Mouse (Mus musculus): Measurements from ENCODE around the gene 4932438A13Rik. TPM values are rescaled to one million over a fixed set of nuclear protein-coding genes. Genes with fewer than 3 reads are reported as not detected.

The 4932438A13Rik gene
- polyA plus RNA-seq, 1 experiment from 2014 or later = 58.7 TPM

DNA sequence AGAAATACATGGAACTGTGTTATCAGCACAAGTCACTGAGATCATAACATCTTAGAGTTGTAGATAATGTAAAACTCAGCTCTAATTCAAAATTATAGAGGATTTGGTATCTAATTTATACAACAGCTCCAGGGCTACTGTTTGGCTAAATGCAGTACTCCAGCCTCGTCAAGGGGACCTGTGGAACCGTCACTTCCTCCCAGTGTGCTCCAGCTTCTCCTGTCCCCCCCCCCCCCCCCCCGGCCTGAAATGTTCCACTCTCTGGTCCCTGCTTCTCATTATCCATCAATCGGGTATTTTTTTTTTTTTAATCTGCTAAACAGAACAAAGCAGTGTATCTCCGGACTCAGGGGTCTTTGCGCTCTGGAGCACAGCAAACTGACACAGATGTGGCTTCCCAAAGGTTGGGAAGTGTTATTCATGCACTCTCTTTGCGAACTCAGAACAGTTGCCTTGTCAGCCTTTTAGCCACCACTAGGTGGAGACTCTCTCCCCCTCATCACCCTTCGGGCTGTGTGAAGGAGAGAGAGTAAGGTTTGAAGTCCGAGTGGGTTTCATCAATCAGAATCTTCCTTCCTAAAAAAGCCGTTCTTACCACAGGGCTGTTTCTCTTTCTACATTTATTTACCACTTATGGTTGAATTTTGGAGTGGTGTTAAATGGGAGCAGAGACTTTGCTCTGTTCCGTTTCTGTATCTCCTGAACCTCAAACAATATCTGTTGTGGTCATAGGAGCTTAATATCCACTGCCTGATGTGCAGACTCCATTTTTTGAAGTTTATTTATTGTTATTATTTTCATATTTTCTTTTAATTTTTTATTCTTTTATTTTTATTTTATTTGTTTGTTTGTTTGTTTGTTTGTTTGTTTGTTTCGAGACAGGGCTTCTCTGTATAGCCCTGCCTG, 22.0 kb upstream of the 4932438A13Rik start:
- Histone ChIP-seq H3K4me1 (peaks cover 3% of the 10 kb centered on the region), H3K27ac (no peak overlapping the region), H3K4me3 (no peak overlapping the region), H3K4me2 (replicated peaks) (peak overlapping the region; percentile 38), H3K9me3 (no peaks in the 10 kb centered on the region), H3K36me3 (no peaks in the 10 kb centered on the region), H3K27me3 (0 out of 2 replicates have a peak, but pooled peaks cover 3% of the 10 kb centered on the region), H3K9ac (no peak overlapping the region)
- WGBS = 24% methylated on average over 11 of the region's 12 CpGs
- peak; percentile 77; the same call in 1 of the 2 replicates for ATAC-seq (ENCODE audit: low FRiP score, low read depth)

DNA sequence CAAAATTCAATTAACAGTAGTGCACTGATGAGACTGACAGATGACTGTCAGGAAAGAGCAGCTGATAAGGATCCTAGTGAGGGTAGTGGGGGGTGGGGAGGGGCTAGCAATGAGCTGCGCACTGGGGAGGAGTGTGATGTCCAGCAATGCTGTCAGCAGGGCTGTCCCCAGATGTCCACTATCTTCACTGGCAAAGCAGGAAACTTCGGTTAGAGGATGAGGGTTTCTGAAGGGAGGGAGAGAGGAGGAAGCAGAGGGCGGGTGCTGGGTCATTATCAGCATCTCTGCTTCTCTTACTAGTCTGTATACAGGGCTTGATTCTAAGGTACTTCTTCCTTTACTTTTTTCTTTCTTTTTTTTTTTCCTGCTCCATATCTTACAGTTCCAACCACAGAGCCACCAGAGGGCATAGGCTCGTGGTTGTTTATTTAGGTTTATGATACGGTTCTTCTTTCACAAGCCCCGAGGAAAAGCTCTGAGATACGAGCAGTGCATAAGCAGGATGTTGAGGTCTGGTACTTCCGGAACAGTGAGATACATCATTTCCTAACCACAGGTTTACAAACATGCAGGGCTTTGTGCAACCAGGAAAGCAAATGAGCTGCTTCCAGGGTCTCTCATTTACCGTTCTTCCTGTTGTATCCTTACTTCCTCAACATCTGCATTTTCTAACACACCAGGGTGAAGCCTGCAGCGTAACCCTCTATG, 9.0 kb upstream of the 4932438A13Rik start:
- Histone ChIP-seq H3K4me3 (no peak overlapping the region), H3K4me1 (no peaks in the 10 kb centered on the region), H3K4me2 (replicated peaks) (peak overlapping the region; percentile 9), H3K36me3 (no peaks in the 10 kb centered on the region), H3K27me3 (no peaks in the 10 kb centered on the region), H3K27ac (no peak overlapping the region), H3K9ac (no peak overlapping the region), H3K9me3 (no peaks in the 10 kb centered on the region)
- ATAC-seq (ENCODE audit: low FRiP score, low read depth) = no peak
- 56% methylated on average over 10 of the region's 10 CpGs for WGBS

DNA sequence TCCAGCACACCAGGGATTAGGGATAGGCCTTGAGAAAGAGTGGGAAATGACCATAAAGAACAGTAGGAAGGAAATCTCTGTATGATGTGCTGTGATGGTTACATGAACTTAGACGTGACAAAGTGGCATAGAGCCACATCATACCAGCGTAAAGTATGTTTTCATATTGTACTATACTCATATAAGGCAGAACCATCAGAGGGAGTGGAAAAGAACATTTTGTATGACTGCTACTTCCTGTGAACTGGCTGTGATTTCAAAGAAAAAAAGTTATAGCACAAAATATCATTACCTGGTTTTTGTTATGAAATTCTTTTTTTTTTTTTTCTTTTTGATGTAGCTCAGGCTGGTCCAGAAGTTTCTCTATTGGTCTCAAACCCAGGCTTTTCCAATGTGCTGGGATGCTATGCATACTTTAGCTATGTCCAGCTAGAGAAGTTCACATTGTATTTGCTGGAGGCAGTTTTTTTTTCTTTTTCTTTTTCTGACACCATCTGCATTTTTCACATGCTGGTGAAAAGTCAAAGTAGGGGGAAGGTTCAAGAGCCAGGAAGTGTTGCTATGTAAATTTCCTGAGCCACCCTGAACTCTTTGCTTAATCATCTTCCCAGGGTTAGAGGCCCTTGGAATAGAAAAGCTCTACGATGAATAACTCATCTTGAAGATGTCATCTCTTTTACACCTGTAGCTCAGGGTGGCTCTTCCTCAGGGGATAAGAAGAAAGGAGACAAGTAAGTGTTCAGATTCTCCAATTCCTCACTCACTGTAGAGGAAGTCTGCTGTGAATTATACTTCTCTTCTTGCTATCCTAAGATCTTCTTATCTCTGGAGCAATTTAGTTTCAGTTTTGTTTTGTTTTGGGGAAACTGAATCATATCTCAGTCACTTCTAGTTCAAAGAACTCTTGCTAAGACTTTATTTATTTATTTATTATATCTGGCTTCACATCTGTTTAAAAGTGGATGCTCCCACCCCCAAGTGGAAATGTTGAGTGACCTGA, 1.2 kb upstream of the 4932438A13Rik start:
- Histone ChIP-seq H3K4me3 (peak overlapping the region; percentile 83; the same call in 1 of the 2 replicates), H3K9me3 (no peaks in the 10 kb centered on the region), H3K27ac (no peak overlapping the region), H3K36me3 (peaks cover 16% of the 10 kb centered on the region), H3K9ac (no peak overlapping the region), H3K4me2 (replicated peaks) (no peak overlapping the region; the same call in 1 of the 2 replicates), H3K4me1 (peaks cover 5% of the 10 kb centered on the region), H3K27me3 (no peaks in the 10 kb centered on the region)
- ATAC-seq (ENCODE audit: low FRiP score, low read depth) = no peak
- WGBS = 88% methylated on average over 3 of the region's 3 CpGs

DNA sequence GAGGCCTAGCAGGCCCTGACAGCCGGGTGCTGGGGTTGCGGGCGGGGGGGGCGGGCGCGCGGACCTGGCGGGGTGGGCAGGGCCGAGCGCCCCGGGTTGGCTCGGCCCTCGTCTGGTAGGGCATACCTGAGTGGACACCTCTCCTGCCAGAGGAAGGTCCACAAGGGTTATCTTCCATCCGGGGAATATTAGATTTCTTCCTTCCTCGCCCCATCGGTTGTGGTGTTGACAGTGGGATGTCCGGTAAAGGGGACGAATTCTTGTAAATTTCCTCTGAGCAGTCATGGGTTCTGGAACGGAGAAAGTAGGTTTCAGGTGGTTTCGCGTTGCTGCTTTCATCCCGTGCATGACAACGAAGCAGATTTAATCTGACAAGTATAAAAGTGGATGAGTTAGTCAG, 523 bp downstream of the 4932438A13Rik start:
- WGBS = 2% methylated on average over 20 of the region's 23 CpGs
- Histone ChIP-seq H3K36me3 (peaks cover 25% of the 10 kb centered on the region), H3K27me3 (no peaks in the 10 kb centered on the region), H3K4me2 (replicated peaks) (peak overlapping the region; percentile 74), H3K4me3 (peak overlapping the region; percentile 83), H3K9me3 (no peaks in the 10 kb centered on the region), H3K4me1 (peaks cover 5% of the 10 kb centered on the region), H3K9ac (peak overlapping the region; percentile 91), H3K27ac (no peak overlapping the region; the same call in 1 of the 2 replicates)
- ATAC-seq (ENCODE audit: low FRiP score, low read depth) = peak; percentile 42; the same call in 1 of the 2 replicates

DNA sequence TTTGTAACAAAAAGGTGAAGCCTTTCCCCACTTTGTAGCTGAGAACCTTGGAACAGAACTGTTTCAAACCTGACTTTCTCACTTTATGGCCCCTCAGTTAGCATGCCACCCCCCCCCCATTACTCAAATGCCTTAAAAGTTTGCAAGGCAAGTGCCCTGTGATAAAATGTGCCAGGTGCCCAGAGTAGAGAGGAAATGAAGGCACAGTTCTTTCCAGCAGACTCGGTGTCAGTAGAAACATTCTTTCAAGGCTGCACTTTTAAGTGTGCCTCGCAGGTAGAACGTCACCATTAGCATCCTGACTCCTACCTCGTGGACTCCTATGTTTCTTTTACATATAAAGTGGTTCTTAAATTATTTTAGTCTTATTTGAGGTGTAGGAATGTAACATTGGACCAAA, 977 bp downstream of the 4932438A13Rik start:
- H3K27me3 ChIP-seq = no peaks in the 10 kb centered on the region
- H3K4me2 ChIP-seq (replicated peaks) = peak overlapping the region; percentile 74
- H3K36me3 ChIP-seq = peaks cover 25% of the 10 kb centered on the region
- no peak overlapping the region for H3K27ac ChIP-seq
- 58% methylated on average over 4 of the region's 4 CpGs for WGBS
- no peaks in the 10 kb centered on the region for H3K9me3 ChIP-seq
- ATAC-seq (ENCODE audit: low FRiP score, low read depth) = no peak
- peaks cover 5% of the 10 kb centered on the region for H3K4me1 ChIP-seq
- H3K9ac ChIP-seq = peak overlapping the region; percentile 91
- peak overlapping the region; percentile 83 for H3K4me3 ChIP-seq

DNA sequence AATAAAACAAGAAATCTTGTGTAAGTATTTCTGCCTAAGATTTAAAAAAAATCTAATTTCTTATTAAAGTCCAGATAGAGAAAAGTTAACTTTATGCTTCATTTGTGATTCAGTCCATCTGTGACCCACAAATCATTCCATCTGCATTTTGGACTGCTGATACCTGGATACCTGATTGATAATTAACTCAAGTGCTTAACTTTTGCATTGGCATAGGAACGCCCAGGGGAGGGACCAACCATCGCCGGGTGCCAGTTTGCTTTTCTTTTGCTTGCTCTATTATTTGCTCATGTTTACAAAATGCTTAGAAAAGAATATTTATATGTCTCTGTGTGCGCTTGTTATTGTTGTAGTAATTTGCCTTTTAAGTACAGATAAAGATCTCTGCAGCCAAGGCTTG, 1.6 kb downstream of the 4932438A13Rik start:
- peaks cover 25% of the 10 kb centered on the region for H3K36me3 ChIP-seq
- no peaks in the 10 kb centered on the region for H3K9me3 ChIP-seq
- H3K27me3 ChIP-seq = no peaks in the 10 kb centered on the region
- WGBS = 97% methylated on average over 4 of the region's 4 CpGs
- H3K27ac ChIP-seq = no peak overlapping the region
- H3K4me2 ChIP-seq (replicated peaks) = no peak overlapping the region
- H3K4me3 ChIP-seq = no peak overlapping the region
- peaks cover 5% of the 10 kb centered on the region for H3K4me1 ChIP-seq
- no peak for ATAC-seq (ENCODE audit: low FRiP score, low read depth)
- H3K9ac ChIP-seq = no peak overlapping the region

DNA sequence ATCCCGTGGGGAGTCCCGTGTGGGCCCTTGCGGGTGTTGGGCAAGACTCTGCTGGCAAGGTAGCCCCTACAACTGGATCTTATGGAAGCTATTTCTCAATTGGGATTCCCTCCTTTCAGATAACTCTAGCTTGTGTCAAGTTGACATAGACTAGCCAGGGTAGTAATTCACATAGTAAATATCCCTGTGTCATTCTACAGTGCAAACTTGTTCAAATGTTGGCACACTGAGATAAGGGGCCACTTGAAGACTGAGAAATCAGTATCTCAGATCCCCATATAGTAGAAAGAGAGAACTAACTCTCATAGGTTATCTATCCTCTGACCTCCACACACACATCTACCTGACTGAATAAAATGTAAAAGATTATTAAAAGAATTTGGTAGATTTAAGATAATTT, 42.5 kb downstream of the 4932438A13Rik start:
- WGBS = 100% methylated on average over 3 of the region's 3 CpGs
- H3K27ac ChIP-seq = no peak overlapping the region
- H3K36me3 ChIP-seq = peaks cover 20% of the 10 kb centered on the region
- H3K4me3 ChIP-seq = no peak overlapping the region
- no peaks in the 10 kb centered on the region for H3K27me3 ChIP-seq
- no peak overlapping the region for H3K4me2 ChIP-seq (replicated peaks)
- ATAC-seq (ENCODE audit: low FRiP score, low read depth) = no peak
- no peaks in the 10 kb centered on the region for H3K9me3 ChIP-seq
- H3K9ac ChIP-seq = no peak overlapping the region
- H3K4me1 ChIP-seq = no peaks in the 10 kb centered on the region

DNA sequence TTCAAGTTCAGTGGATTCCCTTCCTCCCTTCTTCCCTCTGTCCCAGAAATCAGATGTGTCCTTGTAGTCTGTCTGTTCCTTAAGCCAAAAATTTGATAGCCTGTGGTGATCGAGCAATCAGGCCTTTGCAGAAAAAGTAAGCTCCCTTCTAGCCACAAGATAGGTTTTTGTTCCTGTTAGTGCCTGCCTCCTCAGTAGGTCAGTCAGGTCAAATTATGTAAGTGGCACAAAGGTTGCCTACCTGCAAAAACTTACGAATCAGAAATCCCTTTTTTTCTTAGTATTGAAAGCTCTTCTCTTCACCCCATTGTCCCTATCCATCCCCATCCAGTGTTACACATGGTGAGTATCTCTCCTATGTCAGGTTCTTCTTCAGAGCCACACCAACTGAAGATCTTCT, 54.9 kb downstream of the 4932438A13Rik start:
- Histone ChIP-seq H3K4me3 (no peak overlapping the region), H3K9me3 (no peaks in the 10 kb centered on the region), H3K36me3 (peaks cover 30% of the 10 kb centered on the region), H3K4me2 (replicated peaks) (no peak overlapping the region), H3K27ac (no peak overlapping the region), H3K4me1 (no peaks in the 10 kb centered on the region), H3K9ac (no peak overlapping the region), H3K27me3 (no peaks in the 10 kb centered on the region)
- no peak for ATAC-seq (ENCODE audit: low FRiP score, low read depth)
- 90% methylated on average over 2 of the region's 2 CpGs for WGBS

DNA sequence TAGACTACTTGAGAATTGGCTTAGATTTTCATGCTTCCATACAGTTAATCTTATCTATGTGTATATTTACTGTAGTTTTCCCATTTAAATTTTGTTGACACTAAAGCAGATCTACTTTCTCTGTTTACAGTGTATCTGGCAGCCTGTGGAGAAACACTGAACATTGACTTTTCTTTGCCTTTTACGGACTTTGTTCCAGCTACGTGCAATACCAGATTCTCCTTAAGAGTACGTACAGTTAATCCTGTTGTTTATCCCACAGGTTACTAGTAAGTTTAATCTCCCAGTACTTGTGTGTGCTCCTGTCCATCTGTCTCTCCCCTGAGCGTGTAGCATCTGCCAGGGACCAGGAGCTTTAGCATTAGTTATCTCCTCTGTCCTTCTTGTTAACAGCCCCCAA, 55.4 kb downstream of the 4932438A13Rik start:
- Histone ChIP-seq H3K4me1 (no peaks in the 10 kb centered on the region), H3K9me3 (no peaks in the 10 kb centered on the region), H3K36me3 (peaks cover 29% of the 10 kb centered on the region), H3K27ac (no peak overlapping the region), H3K27me3 (no peaks in the 10 kb centered on the region), H3K9ac (no peak overlapping the region), H3K4me2 (replicated peaks) (no peak overlapping the region), H3K4me3 (no peak overlapping the region)
- WGBS = 90% methylated on average over 4 of the region's 4 CpGs
- ATAC-seq (ENCODE audit: low FRiP score, low read depth) = no peak

DNA sequence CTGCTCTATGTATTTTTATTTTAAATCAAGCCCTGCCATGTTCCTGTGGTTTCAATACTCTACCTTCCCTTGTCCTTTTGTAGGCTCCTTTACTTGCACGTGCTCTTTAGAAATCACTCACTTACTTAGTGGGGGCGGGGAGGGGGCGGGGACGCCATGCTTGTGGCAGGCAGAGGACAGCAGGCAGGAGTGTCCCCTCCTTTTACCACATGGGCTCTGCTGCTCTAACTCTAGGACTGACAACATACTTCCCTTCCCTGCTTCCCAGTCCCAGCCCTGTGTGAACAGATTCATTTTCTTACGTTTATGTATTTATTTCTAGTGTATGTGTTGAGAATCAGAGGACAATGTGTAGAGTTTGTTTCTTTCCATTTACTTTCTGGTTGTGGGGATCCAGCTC, 78.7 kb downstream of the 4932438A13Rik start:
- Histone ChIP-seq H3K9me3 (no peaks in the 10 kb centered on the region), H3K4me1 (peaks cover 7% of the 10 kb centered on the region; the same call in 1 of the 2 replicates), H3K4me2 (replicated peaks) (no peak overlapping the region), H3K27ac (no peak overlapping the region), H3K9ac (no peak overlapping the region), H3K27me3 (no peaks in the 10 kb centered on the region), H3K36me3 (peaks cover 18% of the 10 kb centered on the region), H3K4me3 (no peak overlapping the region)
- WGBS = 24% methylated on average over 5 of the region's 5 CpGs
- ATAC-seq (ENCODE audit: low FRiP score, low read depth) = no peak

DNA sequence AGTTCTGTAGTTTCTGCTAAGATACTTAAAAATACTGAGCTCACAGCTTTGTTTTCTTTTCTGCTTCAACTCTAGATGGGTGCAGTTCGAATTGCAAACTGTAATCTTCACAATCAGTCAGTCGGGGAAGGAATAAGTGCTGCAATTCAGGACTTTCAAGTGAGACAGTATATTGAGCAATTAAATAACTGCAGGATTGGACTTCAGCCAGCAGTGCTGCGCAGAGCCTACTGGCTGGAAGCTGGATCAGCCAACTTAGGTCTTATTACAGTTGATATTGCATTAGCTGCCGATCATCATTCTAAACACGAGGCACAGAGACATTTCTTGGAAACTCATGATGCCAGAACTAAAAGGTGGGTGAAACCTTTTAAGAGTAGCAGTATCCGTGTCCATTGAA, 79.2 kb downstream of the 4932438A13Rik start:
- WGBS = 53% methylated on average over 6 of the region's 6 CpGs
- H3K4me1 ChIP-seq = peaks cover 7% of the 10 kb centered on the region; the same call in 1 of the 2 replicates
- H3K27ac ChIP-seq = no peak overlapping the region
- H3K36me3 ChIP-seq = peaks cover 16% of the 10 kb centered on the region
- no peak overlapping the region for H3K4me2 ChIP-seq (replicated peaks)
- ATAC-seq (ENCODE audit: low FRiP score, low read depth) = no peak
- no peaks in the 10 kb centered on the region for H3K9me3 ChIP-seq
- H3K4me3 ChIP-seq = no peak overlapping the region
- no peaks in the 10 kb centered on the region for H3K27me3 ChIP-seq
- no peak overlapping the region for H3K9ac ChIP-seq
